Mouse (Mus musculus) stomach, postnatal 0 days (tissue): Measurements from ENCODE around the gene Cdon.
A peak's percentile ranks its signal among the peaks of the same experiment; 100 is the strongest.

ENCODE experiments used
- CTCF ChIP-seq: IDR thresholded peaks from 2 replicates; pipeline ENCODE4 v1.5.1; 2016; ENCODE audit warnings: antibody characterized with exemption, low read depth, mild to moderate bottlenecking, moderate library complexity
- EP300 ChIP-seq: optimal IDR thresholded peaks from 2 replicates; pipeline ENCODE3; 2016; ENCODE audit warnings: antibody characterized with exemption

DNA sequence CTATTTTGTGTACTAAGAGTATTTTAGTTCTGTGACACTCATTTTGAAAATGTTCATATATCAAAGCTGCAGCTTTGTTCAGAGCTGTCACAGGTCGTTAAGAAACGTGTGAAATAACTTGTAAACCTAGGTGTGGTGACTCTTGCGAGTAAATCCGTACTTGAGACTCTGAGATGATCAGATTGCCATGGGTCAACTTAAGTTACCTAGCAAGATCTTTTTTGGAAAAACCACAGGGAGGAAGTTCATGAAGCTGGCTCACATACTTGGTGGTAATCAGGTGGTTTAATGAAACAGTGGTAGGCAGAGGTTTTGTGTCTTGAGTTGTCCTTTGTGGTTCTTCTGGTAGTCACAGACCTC is 72.8 kb downstream of the Cdon start:
- TF ChIP-seq CTCF (no peak), EP300 (peak; percentile 3)
